Mouse (Mus musculus) heart, adult 18-20 months (tissue): ENCODE data around the gene Chst15. TPM values are rescaled to one million over a fixed set of nuclear protein-coding genes. Genes with fewer than 3 reads are reported as not detected.

Experiments
- DNase-seq, 2 experiments: peaks; one replicate each; pipeline ENCODE4 v3.0.0; 2021 to 2022; ENCODE audit warnings: mixed read lengths in 1 of 2
- total RNA-seq, 2 experiments: library from RNA; stranded (reverse); gene quantifications; 2 replicates each; pipeline ENCODE4 v1.2.3; 2021

Gene Chst15
- total RNA-seq, 2 experiments from 2014 or later, result 6.0 to 9.3 TPM

- DNase-seq, result peak in 1 of 2 experiments; percentile 68
These were observed 14.4 kb downstream of the Chst15 start for GRCm38 (mm10) chr7:132302508-132303241.

- DNase-seq, result no peak
These were observed 17.3 kb downstream of the Chst15 start for GRCm38 (mm10) chr7:132299661-132300210.

DNA sequence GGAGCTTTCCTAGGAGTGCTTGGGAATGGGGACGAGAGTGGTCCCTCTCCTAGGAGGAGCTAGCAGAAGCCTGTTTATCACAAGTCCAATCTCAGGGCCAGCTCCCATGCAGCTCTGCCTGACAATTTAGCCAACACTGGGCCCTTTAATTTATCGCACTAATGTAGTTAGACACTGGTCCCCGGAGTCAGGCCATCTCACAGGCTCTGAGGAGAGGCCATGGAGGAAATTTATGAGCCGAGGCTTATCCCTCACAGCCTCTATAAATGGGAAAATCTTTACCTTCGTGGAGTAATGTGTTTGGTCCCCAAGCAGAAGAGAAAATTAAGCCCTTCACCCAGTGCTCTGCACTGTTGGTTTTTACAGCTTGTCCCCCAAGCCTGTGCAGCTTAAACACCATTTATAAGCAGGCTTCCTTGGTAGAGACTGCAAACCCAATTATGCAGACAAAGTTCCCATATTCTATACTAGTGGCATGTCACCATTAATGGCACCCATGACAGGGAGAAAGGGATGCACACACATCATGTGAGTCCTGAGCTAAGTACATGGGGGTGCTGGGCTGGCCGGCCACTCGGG is 18.5 kb downstream of the Chst15 start:
- no peak for DNase-seq

GRCm38 (mm10) chr7:132296661-132297443 is 20.2 kb downstream of the Chst15 start:
- DNase-seq, result peak in 1 of 2 experiments; percentile 65

DNA sequence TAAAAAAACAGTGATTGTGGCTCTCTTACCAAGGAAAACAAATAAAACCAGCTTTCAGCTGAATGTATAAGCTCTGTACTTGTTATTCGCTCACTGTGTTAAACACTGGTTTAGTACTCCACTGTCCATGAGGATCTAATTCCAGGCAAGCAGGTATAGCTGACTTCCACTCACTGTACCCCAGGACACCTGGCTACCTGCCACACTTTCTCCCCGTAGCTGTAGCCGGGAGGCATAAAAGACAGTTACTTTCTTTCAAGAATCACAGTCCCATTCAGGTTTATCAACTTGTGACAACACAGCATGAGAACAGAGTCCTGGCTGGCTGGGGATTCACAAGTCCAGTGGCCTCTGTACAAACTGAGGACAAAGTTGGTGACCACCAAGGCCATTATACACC is 20.9 kb downstream of the Chst15 start:
- no peak for DNase-seq

- DNase-seq, result no peak
These were observed 29.7 kb downstream of the Chst15 start for GRCm38 (mm10) chr7:132287340-132287664.

- DNase-seq, result no peak
These were observed 30.2 kb downstream of the Chst15 start for GRCm38 (mm10) chr7:132286630-132287339.

- DNase-seq, result no peak
These were observed 32.2 kb downstream of the Chst15 start for GRCm38 (mm10) chr7:132284795-132285194.

DNA sequence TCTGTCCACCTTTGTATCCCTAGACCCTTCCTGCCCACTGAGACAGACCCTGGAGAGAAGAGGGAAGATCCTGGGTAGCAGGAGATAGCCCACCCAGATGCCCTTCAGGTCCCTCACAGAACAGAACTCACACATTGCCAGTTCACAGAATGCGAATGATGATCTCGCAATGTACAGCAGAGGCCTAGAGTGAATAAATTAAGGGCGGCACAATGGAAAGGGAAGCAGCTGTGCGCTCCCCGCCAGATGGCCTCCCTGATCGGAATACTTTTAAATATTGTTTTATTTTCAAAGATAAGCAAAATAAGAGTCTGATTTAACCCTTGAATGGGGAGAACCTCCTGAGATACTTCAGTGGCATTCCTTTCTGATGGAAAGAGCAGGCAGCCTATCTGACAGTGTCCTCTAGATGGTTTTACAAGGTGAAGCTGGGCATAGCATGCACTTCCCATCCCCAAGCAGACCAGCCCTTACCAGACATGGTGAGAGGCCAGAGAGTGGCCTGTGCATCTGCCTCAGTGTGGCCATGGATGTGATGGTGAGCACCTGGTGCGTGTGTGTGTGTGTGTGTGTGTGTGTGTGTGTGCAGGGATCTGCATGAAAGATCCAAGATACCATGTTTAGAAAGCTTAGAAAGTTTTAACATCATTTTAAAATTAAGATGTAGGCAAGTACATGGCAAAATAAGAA is 32.8 kb downstream of the Chst15 start:
- DNase-seq, result no peak

GRCm38 (mm10) chr7:132282576-132282975 is 34.5 kb downstream of the Chst15 start:
- DNase-seq, result peak in 1 of 2 experiments; percentile 36

GRCm38 (mm10) chr7:132282161-132282560 is 34.9 kb downstream of the Chst15 start:
- DNase-seq, result no peak

DNA sequence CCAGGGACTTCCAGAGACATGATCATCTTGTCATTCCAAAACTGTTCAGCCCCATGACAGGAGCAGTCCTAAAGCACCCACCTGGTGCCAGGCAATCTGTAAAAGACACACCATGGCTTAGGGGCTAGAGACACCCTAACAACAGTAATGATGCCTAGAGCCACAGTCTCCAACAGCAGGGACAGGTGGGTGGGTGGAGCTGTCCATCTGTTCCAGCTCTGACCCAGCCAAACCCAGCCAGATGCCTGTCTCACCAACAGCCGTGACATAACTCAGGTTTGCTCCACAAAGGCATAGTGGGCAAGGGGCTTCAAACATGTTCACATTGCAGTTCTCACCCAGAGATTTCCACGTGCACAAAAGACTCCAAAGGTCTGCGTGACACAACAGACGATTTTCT is 35.3 kb downstream of the Chst15 start:
- DNase-seq, result no peak

GRCm38 (mm10) chr7:132278658-132279057 is 38.4 kb downstream of the Chst15 start:
- DNase-seq, result no peak

GRCm38 (mm10) chr7:132276287-132276686 is 40.7 kb downstream of the Chst15 start:
- DNase-seq, result no peak

GRCm38 (mm10) chr7:132273741-132274513 is 43.1 kb downstream of the Chst15 start:
- DNase-seq, result no peak

GRCm38 (mm10) chr7:132272984-132273383 is 44.0 kb downstream of the Chst15 start:
- no peak for DNase-seq

DNA sequence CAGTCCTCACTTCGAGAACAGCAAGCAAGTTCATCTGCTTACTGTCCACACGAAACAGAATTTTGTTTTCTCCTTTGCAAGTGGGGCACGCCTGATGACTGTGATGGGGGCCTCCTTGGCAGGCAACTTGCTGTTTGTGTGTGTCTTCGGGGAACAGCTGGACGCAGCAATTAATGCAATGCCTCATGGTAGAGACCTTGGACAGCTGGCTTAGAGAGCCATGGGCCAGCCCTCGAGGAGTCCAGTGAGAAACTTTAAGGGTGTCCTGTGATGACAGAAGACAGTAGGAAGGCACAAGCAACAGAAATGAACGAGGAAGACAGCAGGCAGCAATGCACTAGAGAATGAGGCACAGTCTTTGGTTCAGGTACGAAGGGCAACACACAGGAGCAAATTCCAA is 46.7 kb downstream of the Chst15 start:
- no peak for DNase-seq

DNA sequence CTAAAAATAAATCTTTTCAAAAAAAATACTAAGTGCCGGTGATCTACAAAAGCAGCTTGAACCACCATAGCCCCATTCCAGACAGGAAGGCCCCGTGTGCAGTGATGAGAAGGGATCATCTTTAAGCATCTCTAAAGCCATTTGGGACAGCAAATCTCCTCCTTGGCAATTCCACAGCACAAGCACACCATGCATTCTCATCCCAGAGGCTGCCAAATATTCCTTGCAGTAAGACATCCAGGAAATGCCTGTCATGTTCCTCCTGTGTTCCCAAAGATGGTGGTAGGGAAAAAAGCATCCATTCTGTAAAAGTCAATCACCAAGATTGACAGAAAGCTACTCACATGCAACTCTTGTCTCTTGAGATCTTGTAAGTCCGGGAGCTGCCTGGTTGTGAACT is 47.4 kb downstream of the Chst15 start:
- no peak for DNase-seq

DNA sequence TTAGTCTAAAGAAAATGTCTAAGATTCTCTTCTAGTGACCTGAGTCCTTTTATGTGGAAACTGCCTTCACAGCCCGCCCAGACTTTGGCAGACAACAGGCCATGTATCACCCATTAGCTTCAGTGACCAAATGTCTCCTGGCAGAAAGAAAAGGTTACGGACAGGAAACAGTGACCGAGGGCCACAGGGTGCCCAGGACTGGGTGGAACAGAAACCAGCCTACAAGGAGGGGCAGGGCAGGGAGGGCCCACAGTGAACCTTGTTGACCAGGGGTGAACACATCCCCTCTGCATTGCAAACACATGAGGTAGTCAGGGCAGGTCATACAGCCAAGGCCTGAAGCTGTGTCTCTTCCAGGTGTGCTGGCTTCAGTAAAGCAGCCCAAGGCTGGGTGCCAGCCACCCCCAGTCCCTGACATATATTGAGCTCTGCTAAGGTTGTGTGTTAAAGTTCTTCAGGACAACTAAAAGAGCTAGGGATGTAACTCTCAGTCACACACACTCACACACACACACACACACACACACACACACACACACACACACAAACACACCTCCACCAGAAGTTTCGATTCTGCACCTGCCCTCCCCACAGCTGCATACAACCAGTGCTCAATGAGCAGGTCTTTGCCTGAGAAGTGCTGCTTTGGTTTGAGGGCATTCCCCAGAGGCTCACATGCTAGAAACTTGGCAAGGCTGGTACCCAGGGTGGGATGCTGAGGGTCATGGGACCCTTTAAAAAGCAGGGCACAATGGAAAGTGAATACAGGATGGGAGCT is 49.1 kb downstream of the Chst15 start:
- DNase-seq, result no peak

GRCm38 (mm10) chr7:132264763-132265162 is 52.3 kb downstream of the Chst15 start:
- no peak for DNase-seq
